Mouse (Mus musculus): ENCODE measurements around the gene Gcgr. TPM values are rescaled to one million over a fixed set of nuclear protein-coding genes. Genes with fewer than 3 reads are reported as not detected.

Gene Gcgr
- polyA plus RNA-seq, 1 experiment from 2014 or later: 0.17 TPM

GRCm38 (mm10) chr11:120493351-120493750, 37.1 kb upstream of the Gcgr start:
- peak overlapping the region; percentile 67; the same call in 1 of the 2 replicates for H3K9ac ChIP-seq
- H3K36me3 ChIP-seq (replicated peaks): peaks cover 17% of the 10 kb centered on the region
- WGBS: 38% methylated on average over 3 of the region's 3 CpGs
- peak overlapping the region; percentile 70 for H3K27ac ChIP-seq
- H3K27me3 ChIP-seq (replicated peaks): no peaks in the 10 kb centered on the region
- ATAC-seq (replicated peaks): no peak
- peaks cover 38% of the 10 kb centered on the region for H3K4me1 ChIP-seq
- H3K4me2 ChIP-seq: peak overlapping the region; percentile 89
- H3K4me3 ChIP-seq: peak overlapping the region; percentile 79
- H3K9me3 ChIP-seq: no peaks in the 10 kb centered on the region

GRCm38 (mm10) chr11:120493911-120494310, 36.6 kb upstream of the Gcgr start:
- Histone ChIP-seq H3K9me3 (no peaks in the 10 kb centered on the region), H3K9ac (no peak overlapping the region), H3K4me3 (no peak overlapping the region), H3K27me3 (replicated peaks) (no peaks in the 10 kb centered on the region), H3K4me1 (peaks cover 38% of the 10 kb centered on the region), H3K36me3 (replicated peaks) (peaks cover 13% of the 10 kb centered on the region; the same call in 1 of the 2 replicates), H3K27ac (no peak overlapping the region), H3K4me2 (no peak overlapping the region)
- no peak for ATAC-seq (replicated peaks)
- WGBS: 84% methylated on average over 3 of the region's 3 CpGs

- H3K4me2 ChIP-seq: no peak overlapping the region
- no peaks in the 10 kb centered on the region for H3K27me3 ChIP-seq (replicated peaks)
- H3K9me3 ChIP-seq: no peaks in the 10 kb centered on the region
- peaks cover 13% of the 10 kb centered on the region; the same call in 1 of the 2 replicates for H3K36me3 ChIP-seq (replicated peaks)
- no peak overlapping the region for H3K9ac ChIP-seq
- H3K27ac ChIP-seq: no peak overlapping the region
- 91% methylated on average over 3 of the region's 3 CpGs for WGBS
- H3K4me3 ChIP-seq: no peak overlapping the region
- no peak for ATAC-seq (replicated peaks)
- peaks cover 19% of the 10 kb centered on the region for H3K4me1 ChIP-seq
These were observed 33.1 kb upstream of the Gcgr start for GRCm38 (mm10) chr11:120497436-120497835.

- no peak for ATAC-seq (replicated peaks)
- H3K9me3 ChIP-seq: no peaks in the 10 kb centered on the region
- peaks cover 11% of the 10 kb centered on the region for H3K4me1 ChIP-seq
- 93% methylated on average over 12 of the region's 12 CpGs for WGBS
- H3K9ac ChIP-seq: no peak overlapping the region
- H3K27ac ChIP-seq: no peak overlapping the region
- H3K27me3 ChIP-seq (replicated peaks): no peaks in the 10 kb centered on the region
- H3K4me3 ChIP-seq: no peak overlapping the region
- H3K4me2 ChIP-seq: no peak overlapping the region
- peaks cover 13% of the 10 kb centered on the region; the same call in 1 of the 2 replicates for H3K36me3 ChIP-seq (replicated peaks)
These were observed 32.3 kb upstream of the Gcgr start for GRCm38 (mm10) chr11:120498226-120498625.

- Histone ChIP-seq H3K27me3 (replicated peaks) (no peaks in the 10 kb centered on the region), H3K4me1 (peaks cover 4% of the 10 kb centered on the region; the same call in 1 of the 2 replicates), H3K27ac (no peak overlapping the region), H3K36me3 (replicated peaks) (peaks cover 13% of the 10 kb centered on the region; the same call in 1 of the 2 replicates), H3K4me2 (no peak overlapping the region), H3K4me3 (no peak overlapping the region), H3K9ac (no peak overlapping the region), H3K9me3 (no peaks in the 10 kb centered on the region)
- WGBS: 88% methylated on average over 5 of the region's 5 CpGs
- no peak for ATAC-seq (replicated peaks)
These were observed 31.6 kb upstream of the Gcgr start for GRCm38 (mm10) chr11:120498891-120499290.

- no peak overlapping the region for H3K4me2 ChIP-seq
- H3K4me1 ChIP-seq: no peaks in the 10 kb centered on the region
- H3K27ac ChIP-seq: no peak overlapping the region
- no peak overlapping the region for H3K9ac ChIP-seq
- peaks cover 13% of the 10 kb centered on the region; the same call in 1 of the 2 replicates for H3K36me3 ChIP-seq (replicated peaks)
- no peak overlapping the region for H3K4me3 ChIP-seq
- 80% methylated on average over 6 of the region's 6 CpGs for WGBS
- no peaks in the 10 kb centered on the region for H3K27me3 ChIP-seq (replicated peaks)
- no peak for ATAC-seq (replicated peaks)
- H3K9me3 ChIP-seq: no peaks in the 10 kb centered on the region
These were observed 30.6 kb upstream of the Gcgr start for GRCm38 (mm10) chr11:120499894-120500293.

- H3K27ac ChIP-seq: no peak overlapping the region
- ATAC-seq (replicated peaks): no peak
- WGBS: 33% methylated on average over 3 of the region's 3 CpGs
These were observed 30.1 kb upstream of the Gcgr start for GRCm38 (mm10) chr11:120500357-120500756.

GRCm38 (mm10) chr11:120501018-120501417, 29.5 kb upstream of the Gcgr start:
- no peak overlapping the region for H3K27ac ChIP-seq
- WGBS: 71% methylated on average over 6 of the region's 6 CpGs
- no peak overlapping the region for H3K4me2 ChIP-seq
- H3K4me1 ChIP-seq: no peaks in the 10 kb centered on the region
- H3K9ac ChIP-seq: no peak overlapping the region
- H3K9me3 ChIP-seq: no peaks in the 10 kb centered on the region
- H3K36me3 ChIP-seq (replicated peaks): peaks cover 10% of the 10 kb centered on the region; the same call in 1 of the 2 replicates
- no peaks in the 10 kb centered on the region for H3K27me3 ChIP-seq (replicated peaks)
- H3K4me3 ChIP-seq: no peak overlapping the region
- ATAC-seq (replicated peaks): no peak

More at GRCm38 (mm10) chr11:120500357-120500756, 30.1 kb upstream of the Gcgr start:
- Histone ChIP-seq H3K36me3 (replicated peaks) (peaks cover 13% of the 10 kb centered on the region; the same call in 1 of the 2 replicates), H3K4me1 (no peaks in the 10 kb centered on the region), H3K27me3 (replicated peaks) (no peaks in the 10 kb centered on the region), H3K9ac (no peak overlapping the region), H3K9me3 (no peaks in the 10 kb centered on the region), H3K4me3 (no peak overlapping the region), H3K4me2 (no peak overlapping the region)

GRCm38 (mm10) chr11:120501701-120502100, 28.8 kb upstream of the Gcgr start:
- no peak overlapping the region for H3K27ac ChIP-seq
- WGBS: 90% methylated on average over 4 of the region's 4 CpGs
- H3K4me1 ChIP-seq: no peaks in the 10 kb centered on the region
- H3K9ac ChIP-seq: no peak overlapping the region
- no peak overlapping the region for H3K4me3 ChIP-seq
- no peak overlapping the region for H3K4me2 ChIP-seq
- no peak for ATAC-seq (replicated peaks)
- no peaks in the 10 kb centered on the region for H3K9me3 ChIP-seq
- H3K27me3 ChIP-seq (replicated peaks): no peaks in the 10 kb centered on the region
- peaks cover 8% of the 10 kb centered on the region; the same call in 1 of the 2 replicates for H3K36me3 ChIP-seq (replicated peaks)

GRCm38 (mm10) chr11:120505661-120506060, 24.8 kb upstream of the Gcgr start:
- Histone ChIP-seq H3K9me3 (no peaks in the 10 kb centered on the region), H3K9ac (no peak overlapping the region), H3K4me3 (no peak overlapping the region), H3K27me3 (replicated peaks) (no peaks in the 10 kb centered on the region), H3K4me1 (0 out of 2 replicates have a peak, but pooled peaks cover 1% of the 10 kb centered on the region), H3K27ac (no peak overlapping the region), H3K4me2 (no peak overlapping the region), H3K36me3 (replicated peaks) (no peaks in the 10 kb centered on the region)
- WGBS: 94% methylated on average over 3 of the region's 3 CpGs
- no peak for ATAC-seq (replicated peaks)

GRCm38 (mm10) chr11:120506899-120507298, 23.6 kb upstream of the Gcgr start:
- no peak for ATAC-seq (replicated peaks)
- Histone ChIP-seq H3K9ac (no peak overlapping the region), H3K4me3 (no peak overlapping the region), H3K27ac (no peak overlapping the region), H3K36me3 (replicated peaks) (no peaks in the 10 kb centered on the region), H3K27me3 (replicated peaks) (no peaks in the 10 kb centered on the region), H3K4me1 (0 out of 2 replicates have a peak, but pooled peaks cover 3% of the 10 kb centered on the region), H3K4me2 (no peak overlapping the region), H3K9me3 (no peaks in the 10 kb centered on the region)
- WGBS: 56% methylated on average over 4 of the region's 4 CpGs

GRCm38 (mm10) chr11:120507611-120508289, 22.7 kb upstream of the Gcgr start:
- H3K27me3 ChIP-seq (replicated peaks): no peaks in the 10 kb centered on the region
- no peak overlapping the region for H3K27ac ChIP-seq
- H3K9ac ChIP-seq: no peak overlapping the region
- ATAC-seq (replicated peaks): no peak
- no peak overlapping the region for H3K4me2 ChIP-seq
- no peaks in the 10 kb centered on the region for H3K9me3 ChIP-seq
- no peak overlapping the region for H3K4me3 ChIP-seq
- WGBS: 79% methylated on average over 13 of the region's 13 CpGs
- 0 out of 2 replicates have a peak, but pooled peaks cover 3% of the 10 kb centered on the region for H3K4me1 ChIP-seq
- no peaks in the 10 kb centered on the region for H3K36me3 ChIP-seq (replicated peaks)
